Mouse (Mus musculus): ENCODE measurements around the gene Frmd4a. TPM values are rescaled to one million over a fixed set of nuclear protein-coding genes. Genes with fewer than 3 reads are reported as not detected.

The Frmd4a gene
- polyA plus RNA-seq, 1 experiment, result 13.5 TPM

- Histone ChIP-seq H3K36me3 (ENCODE audit: control insufficient read depth, insufficient read depth, low read length) (no peaks in the 10 kb centered on the region), H3K4me3 (ENCODE audit: extremely low read depth, insufficient read depth, insufficient read length) (no peak overlapping the region), H3K4me1 (ENCODE audit: control insufficient read depth, insufficient read depth, insufficient read length) (no peaks in the 10 kb centered on the region), H3K27ac (ENCODE audit: insufficient read depth, low read length) (no peak overlapping the region), H3K27me3 (ENCODE audit: control insufficient read depth, insufficient read depth, low read length) (no peaks in the 10 kb centered on the region)
- WGBS, result 91% methylated on average over 11 of the region's 11 CpGs
- TF ChIP-seq CTCF (IDR thresholded peaks at IDR 0.05; ENCODE audit: extremely low read depth, insufficient read depth, insufficient read length, insufficient replicate concordance) (no peak), POLR2A (IDR thresholded peaks at IDR 0.05; ENCODE audit: low read depth, low read length) (no peak)
- no peak for DNase-seq (ENCODE audit: low read depth in 1 of 2, low spot score in 2 of 2)
These were observed 524.5 kb downstream of the Frmd4a start for GRCm38 (mm10) chr2:4541844-4542628.

GRCm38 (mm10) chr2:4542629-4543416 lies 525.3 kb downstream of the Frmd4a start:
- H3K36me3 ChIP-seq (ENCODE audit: control insufficient read depth, insufficient read depth, low read length), result no peaks in the 10 kb centered on the region
- H3K4me1 ChIP-seq (ENCODE audit: control insufficient read depth, insufficient read depth, insufficient read length), result no peaks in the 10 kb centered on the region
- no peak overlapping the region for H3K4me3 ChIP-seq (ENCODE audit: extremely low read depth, insufficient read depth, insufficient read length)
- WGBS, result 78% methylated on average over 11 of the region's 11 CpGs
- no peak overlapping the region for H3K27ac ChIP-seq (ENCODE audit: insufficient read depth, low read length)
- TF ChIP-seq POLR2A (IDR thresholded peaks at IDR 0.05; ENCODE audit: low read depth, low read length) (no peak), CTCF (IDR thresholded peaks at IDR 0.05; ENCODE audit: extremely low read depth, insufficient read depth, insufficient read length, insufficient replicate concordance) (no peak)
- H3K27me3 ChIP-seq (ENCODE audit: control insufficient read depth, insufficient read depth, low read length), result no peaks in the 10 kb centered on the region
- no peak for DNase-seq (ENCODE audit: low read depth in 1 of 2, low spot score in 2 of 2)

GRCm38 (mm10) chr2:4543417-4543775 lies 525.9 kb downstream of the Frmd4a start:
- TF ChIP-seq POLR2A (IDR thresholded peaks at IDR 0.05; ENCODE audit: low read depth, low read length), result no peak
- TF ChIP-seq CTCF (IDR thresholded peaks at IDR 0.05; ENCODE audit: extremely low read depth, insufficient read depth, insufficient read length, insufficient replicate concordance), result no peak
- WGBS, result 85% methylated on average over 1 of the region's 1 CpGs
- H3K4me1 ChIP-seq (ENCODE audit: control insufficient read depth, insufficient read depth, insufficient read length), result no peaks in the 10 kb centered on the region
- H3K27ac ChIP-seq (ENCODE audit: insufficient read depth, low read length), result no peak overlapping the region
- H3K36me3 ChIP-seq (ENCODE audit: control insufficient read depth, insufficient read depth, low read length), result no peaks in the 10 kb centered on the region
- no peak for DNase-seq (ENCODE audit: low read depth in 1 of 2, low spot score in 2 of 2)
- no peaks in the 10 kb centered on the region for H3K27me3 ChIP-seq (ENCODE audit: control insufficient read depth, insufficient read depth, low read length)
- H3K4me3 ChIP-seq (ENCODE audit: extremely low read depth, insufficient read depth, insufficient read length), result no peak overlapping the region

- H3K4me3 ChIP-seq (ENCODE audit: extremely low read depth, insufficient read depth, insufficient read length), result no peak overlapping the region
These were observed 526.8 kb downstream of the Frmd4a start for GRCm38 (mm10) chr2:4544360-4544759.

GRCm38 (mm10) chr2:4545261-4545660 lies 527.7 kb downstream of the Frmd4a start:
- Histone ChIP-seq H3K4me1 (ENCODE audit: control insufficient read depth, insufficient read depth, insufficient read length) (no peaks in the 10 kb centered on the region), H3K27me3 (ENCODE audit: control insufficient read depth, insufficient read depth, low read length) (no peaks in the 10 kb centered on the region), H3K36me3 (ENCODE audit: control insufficient read depth, insufficient read depth, low read length) (no peaks in the 10 kb centered on the region), H3K4me3 (ENCODE audit: extremely low read depth, insufficient read depth, insufficient read length) (no peak overlapping the region), H3K27ac (ENCODE audit: insufficient read depth, low read length) (no peak overlapping the region)
- TF ChIP-seq CTCF (IDR thresholded peaks at IDR 0.05; ENCODE audit: extremely low read depth, insufficient read depth, insufficient read length, insufficient replicate concordance), result no peak
- no peak for TF ChIP-seq POLR2A (IDR thresholded peaks at IDR 0.05; ENCODE audit: low read depth, low read length)
- DNase-seq (ENCODE audit: low read depth in 1 of 2, low spot score in 2 of 2), result no peak
- WGBS, result 61% methylated on average over 6 of the region's 6 CpGs

More at GRCm38 (mm10) chr2:4544360-4544759, 526.8 kb downstream of the Frmd4a start:
- DNase-seq (ENCODE audit: low read depth in 1 of 2, low spot score in 2 of 2), result no peak
- TF ChIP-seq POLR2A (IDR thresholded peaks at IDR 0.05; ENCODE audit: low read depth, low read length) (no peak), CTCF (IDR thresholded peaks at IDR 0.05; ENCODE audit: extremely low read depth, insufficient read depth, insufficient read length, insufficient replicate concordance) (no peak)
- Histone ChIP-seq H3K27ac (ENCODE audit: insufficient read depth, low read length) (no peak overlapping the region), H3K4me1 (ENCODE audit: control insufficient read depth, insufficient read depth, insufficient read length) (no peaks in the 10 kb centered on the region), H3K27me3 (ENCODE audit: control insufficient read depth, insufficient read depth, low read length) (no peaks in the 10 kb centered on the region), H3K36me3 (ENCODE audit: control insufficient read depth, insufficient read depth, low read length) (no peaks in the 10 kb centered on the region)
- WGBS, result 90% methylated on average over 5 of the region's 5 CpGs

- Histone ChIP-seq H3K36me3 (ENCODE audit: control insufficient read depth, insufficient read depth, low read length) (no peaks in the 10 kb centered on the region), H3K4me1 (ENCODE audit: control insufficient read depth, insufficient read depth, insufficient read length) (no peaks in the 10 kb centered on the region), H3K27ac (ENCODE audit: insufficient read depth, low read length) (no peak overlapping the region), H3K27me3 (ENCODE audit: control insufficient read depth, insufficient read depth, low read length) (no peaks in the 10 kb centered on the region), H3K4me3 (ENCODE audit: extremely low read depth, insufficient read depth, insufficient read length) (no peak overlapping the region)
- TF ChIP-seq POLR2A (IDR thresholded peaks at IDR 0.05; ENCODE audit: low read depth, low read length) (no peak), CTCF (IDR thresholded peaks at IDR 0.05; ENCODE audit: extremely low read depth, insufficient read depth, insufficient read length, insufficient replicate concordance) (no peak)
- no peak for DNase-seq (ENCODE audit: low read depth in 1 of 2, low spot score in 2 of 2)
- WGBS, result 86% methylated on average over 5 of the region's 5 CpGs
These were observed 529.6 kb downstream of the Frmd4a start for GRCm38 (mm10) chr2:4547003-4547662.

All from spleen, adult 2 months (tissue).